Mouse (Mus musculus) forebrain, embryonic 10.5 days (tissue): ENCODE measurements around the gene Coro6. TPM values are rescaled to one million over a fixed set of nuclear protein-coding genes. Genes with fewer than 3 reads are reported as not detected.
A peak's percentile ranks its signal among the peaks of the same experiment; 100 is the strongest.

Experiments
- DNase-seq: peaks from one replicate; pipeline ENCODE4 v3.0.0-alpha.2; 2017; ENCODE audit warnings: low spot score; ENCODE audit errors: extremely low spot score
- H3K27ac ChIP-seq: fragments of 300-500 bp; sonication (generic); 2 replicates; pipeline ENCODE4 v1.5.1; 2016; ENCODE audit warnings: mild to moderate bottlenecking
- H3K27me3 ChIP-seq: fragments of 300-500 bp; sonication (generic); 2 replicates; pipeline ENCODE4 v1.6.1; 2016; ENCODE audit warnings: mild to moderate bottlenecking; ENCODE audit not compliant: poor library complexity, severe bottlenecking
- H3K36me3 ChIP-seq: fragments of 300-500 bp; sonication (generic); replicated peaks from 2 replicates; pipeline ENCODE4 v1.6.1; 2016; ENCODE audit warnings: mild to moderate bottlenecking, moderate library complexity
- H3K4me1 ChIP-seq: fragments of 300-500 bp; sonication (generic); 2 replicates; pipeline ENCODE4 v1.6.1; 2016
- H3K4me3 ChIP-seq: fragments of 300-500 bp; sonication (generic); 2 replicates; pipeline ENCODE4 v1.5.1; 2016; ENCODE audit warnings: mild to moderate bottlenecking, moderate library complexity
- H3K9me3 ChIP-seq: fragments of 300-500 bp; sonication (generic); 2 replicates; pipeline ENCODE4 v1.6.1; 2016; ENCODE audit warnings: mild to moderate bottlenecking, moderate library complexity
- WGBS: fragments of 180-500 bp; shearing (Covaris S2); methylation state at CpG from one replicate; pipeline ENCODE4 v1.1.7; 2016; 5-methylcytosine and 5-hydroxymethylcytosine counted together
- polyA plus RNA-seq: library from polyadenylated mRNA; unstranded; fragments of >200 nt; fragmentation: Nextera tagmentation; extraction: Ambion mirVana; gene quantifications from 2 replicates; pipeline ENCODE4 v1.2.1, GENCODE M21; 2016

Coro6 gene
- polyA plus RNA-seq, 1 experiment from 2014 or later, result 0.07 TPM

- no peak for DNase-seq
- H3K4me1 ChIP-seq, result peaks cover 64% of the 10 kb centered on the region
- H3K27ac ChIP-seq, result no peak overlapping the region
- H3K9me3 ChIP-seq, result no peaks in the 10 kb centered on the region
- H3K27me3 ChIP-seq, result peaks cover 38% of the 10 kb centered on the region
- no peak overlapping the region for H3K4me3 ChIP-seq
- H3K36me3 ChIP-seq, result peaks cover 41% of the 10 kb centered on the region
- WGBS, result 80% methylated on average over 5 of the region's 5 CpGs
Observed at GRCm38 (mm10) chr11:77511336-77511735, 49.1 kb downstream of the Coro6 start.

DNA sequence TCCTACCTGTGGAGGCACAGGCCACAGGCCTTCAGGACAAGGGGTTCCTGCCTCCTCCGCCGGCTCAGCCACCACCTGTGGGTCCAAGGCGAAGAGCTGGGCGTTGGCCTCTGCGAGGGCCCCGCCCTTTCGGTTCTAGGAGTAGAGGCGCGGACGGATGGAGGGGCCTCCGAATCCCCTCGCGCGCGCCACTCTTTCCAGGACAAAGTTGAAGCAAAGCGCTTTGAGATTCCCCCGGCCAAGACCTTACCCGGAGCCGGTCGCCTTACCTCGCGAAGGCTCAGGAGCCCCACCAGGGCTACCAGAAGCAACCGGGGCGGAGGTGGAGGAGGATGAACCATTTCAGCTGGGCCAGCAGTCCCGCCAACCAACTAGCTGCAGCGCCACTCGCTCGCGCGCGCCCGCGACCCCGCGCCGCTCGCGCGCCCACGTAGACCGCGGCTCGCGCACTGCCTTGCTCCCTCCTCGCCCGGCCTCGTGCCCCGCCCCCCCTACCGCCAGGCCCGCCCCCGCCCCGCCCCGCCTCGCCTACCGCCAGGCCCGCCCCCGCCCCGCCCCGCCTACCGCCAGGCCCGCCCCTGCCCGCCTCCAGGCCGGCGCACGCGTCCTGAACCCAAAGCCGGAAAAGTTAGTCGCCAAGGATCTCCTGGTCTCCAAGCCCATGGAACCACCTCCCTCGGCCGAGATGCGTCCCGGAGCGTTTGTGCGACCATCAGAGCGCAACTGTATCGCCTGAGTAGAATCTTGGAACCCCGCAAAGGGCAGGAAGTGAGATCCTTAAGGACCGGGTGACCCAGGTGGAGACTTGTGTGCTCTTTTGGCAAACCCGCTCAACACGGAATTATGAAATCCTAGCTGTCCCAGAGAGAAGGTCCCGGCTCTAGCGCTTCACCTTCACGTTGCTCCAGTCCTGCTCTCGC, 50.9 kb downstream of the Coro6 start:
- peaks cover 25% of the 10 kb centered on the region for H3K36me3 ChIP-seq
- peaks cover 68% of the 10 kb centered on the region for H3K4me1 ChIP-seq
- under 1% methylated on average over 82 of the region's 84 CpGs for WGBS
- H3K27me3 ChIP-seq, result peaks cover 55% of the 10 kb centered on the region
- H3K27ac ChIP-seq, result peak overlapping the region; percentile 88
- peak; percentile 94 for DNase-seq
- no peaks in the 10 kb centered on the region for H3K9me3 ChIP-seq
- peak overlapping the region; percentile 72 for H3K4me3 ChIP-seq

GRCm38 (mm10) chr11:77513811-77514170, 51.6 kb downstream of the Coro6 start:
- Histone ChIP-seq H3K4me3 (peak overlapping the region; percentile 72), H3K27me3 (peaks cover 58% of the 10 kb centered on the region), H3K4me1 (peaks cover 68% of the 10 kb centered on the region), H3K9me3 (no peaks in the 10 kb centered on the region), H3K36me3 (peaks cover 24% of the 10 kb centered on the region), H3K27ac (peak overlapping the region; percentile 88)
- WGBS, result 2% methylated on average over 10 of the region's 10 CpGs
- no peak for DNase-seq

- Histone ChIP-seq H3K27me3 (peaks cover 58% of the 10 kb centered on the region), H3K27ac (peak overlapping the region; percentile 88), H3K36me3 (peaks cover 19% of the 10 kb centered on the region), H3K4me3 (peak overlapping the region; percentile 72), H3K9me3 (no peaks in the 10 kb centered on the region), H3K4me1 (peaks cover 72% of the 10 kb centered on the region)
- WGBS, result 2% methylated on average over 19 of the region's 19 CpGs
- DNase-seq, result no peak
Observed at GRCm38 (mm10) chr11:77514281-77514831, 52.1 kb downstream of the Coro6 start.

GRCm38 (mm10) chr11:77514832-77515636, 52.8 kb downstream of the Coro6 start, which contains the start of gene Abhd15:
Abhd15 (plus strand) TSS chr11:77515121.
- H3K36me3 ChIP-seq, result peaks cover 12% of the 10 kb centered on the region
- H3K9me3 ChIP-seq, result no peaks in the 10 kb centered on the region
- under 1% methylated on average over 68 of the region's 72 CpGs for WGBS
- peak; percentile 88 for DNase-seq
- H3K4me3 ChIP-seq, result peak within 1 kb of the TSS; percentile 72
- H3K4me1 ChIP-seq, result peaks cover 79% of the 10 kb centered on the region
- H3K27ac ChIP-seq, result peak within 1 kb of the TSS; percentile 88
- peaks cover 58% of the 10 kb centered on the region for H3K27me3 ChIP-seq

GRCm38 (mm10) chr11:77515637-77516552, 53.7 kb downstream of the Coro6 start, which contains the start of gene Trp53i13:
Trp53i13 (minus strand) TSS chr11:77515980.
- DNase-seq, result no peak
- H3K4me1 ChIP-seq, result peaks cover 87% of the 10 kb centered on the region
- no peaks in the 10 kb centered on the region for H3K9me3 ChIP-seq
- peak within 1 kb of the TSS; percentile 88 for H3K27ac ChIP-seq
- peaks cover 58% of the 10 kb centered on the region for H3K27me3 ChIP-seq
- H3K36me3 ChIP-seq, result peaks cover 5% of the 10 kb centered on the region; the same call in 1 of the 2 replicates
- H3K4me3 ChIP-seq, result peak within 1 kb of the TSS; percentile 72
- WGBS, result 5% methylated on average over 39 of the region's 39 CpGs

- H3K27ac ChIP-seq, result no peak overlapping the region
- 62% methylated on average over 5 of the region's 5 CpGs for WGBS
- peaks cover 5% of the 10 kb centered on the region; the same call in 1 of the 2 replicates for H3K36me3 ChIP-seq
- no peaks in the 10 kb centered on the region for H3K9me3 ChIP-seq
- DNase-seq, result no peak
- peaks cover 58% of the 10 kb centered on the region for H3K27me3 ChIP-seq
- H3K4me3 ChIP-seq, result peak overlapping the region; percentile 72; the same call in 1 of the 2 replicates
- H3K4me1 ChIP-seq, result peaks cover 90% of the 10 kb centered on the region
Observed at GRCm38 (mm10) chr11:77516553-77517425, 54.6 kb downstream of the Coro6 start.

GRCm38 (mm10) chr11:77518051-77518798, 56.0 kb downstream of the Coro6 start:
- H3K4me1 ChIP-seq, result peaks cover 79% of the 10 kb centered on the region
- H3K27me3 ChIP-seq, result peaks cover 53% of the 10 kb centered on the region
- H3K27ac ChIP-seq, result peak overlapping the region; percentile 30; the same call in 1 of the 2 replicates
- H3K4me3 ChIP-seq, result no peak overlapping the region
- peaks cover 5% of the 10 kb centered on the region; the same call in 1 of the 2 replicates for H3K36me3 ChIP-seq
- no peak for DNase-seq
- WGBS, result 88% methylated on average over 27 of the region's 27 CpGs
- no peaks in the 10 kb centered on the region for H3K9me3 ChIP-seq

DNA sequence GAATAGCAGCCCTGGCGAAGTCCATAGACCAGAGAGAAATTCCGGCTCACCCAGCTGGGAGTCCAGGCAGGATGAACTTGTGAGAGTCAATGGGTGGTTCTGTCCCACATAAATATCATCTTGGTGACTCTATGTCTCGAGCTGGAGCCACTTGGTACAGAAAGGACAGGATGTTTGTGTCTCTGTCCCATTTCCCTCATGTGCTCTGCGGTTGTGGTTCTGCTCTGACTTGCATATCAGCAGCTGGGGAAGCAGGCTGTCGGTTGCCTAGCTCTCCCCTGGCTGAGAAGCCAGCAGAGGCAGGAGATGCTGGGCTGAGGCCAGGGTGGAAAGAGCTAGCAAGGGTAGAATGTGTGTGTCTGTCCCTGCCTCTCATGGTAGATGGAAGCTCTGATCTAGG, 56.8 kb downstream of the Coro6 start, which contains the start of gene Gm10392:
Gm10392 (minus strand) TSS at position 156 of the 400 bp plus-strand sequence.
- Histone ChIP-seq H3K4me3 (no peak within 1 kb of the TSS), H3K4me1 (peaks cover 70% of the 10 kb centered on the region), H3K36me3 (peaks cover 5% of the 10 kb centered on the region; the same call in 1 of the 2 replicates), H3K9me3 (no peaks in the 10 kb centered on the region), H3K27ac (peak within 1 kb of the TSS; percentile 30; the same call in 1 of the 2 replicates), H3K27me3 (peaks cover 49% of the 10 kb centered on the region)
- no peak for DNase-seq
- WGBS, result 77% methylated on average over 5 of the region's 5 CpGs
